Mouse (Mus musculus) midbrain, embryonic 16.5 days (tissue): ENCODE data around the gene Shoc2. TPM values are rescaled to one million over a fixed set of nuclear protein-coding genes. Genes with fewer than 3 reads are reported as not detected.

Source experiments
- ATAC-seq: fragments of 200-750 bp; cut with Nextera tagmentation; 2 replicates; pipeline ENCODE4 v1.8.0; 2017; ENCODE audit warnings: moderate TSS enrichment
- H3K27ac ChIP-seq: fragments of 300-500 bp; sonication (generic); 2 replicates; pipeline ENCODE4 v1.5.1; 2014; ENCODE audit warnings: mild to moderate bottlenecking, low read length, mixed read lengths
- H3K27me3 ChIP-seq: fragments of 300-500 bp; sonication (generic); 2 replicates; pipeline ENCODE4 v1.6.1; 2014; ENCODE audit warnings: low read depth, low read length, mixed read lengths; ENCODE audit not compliant: control insufficient read depth, insufficient read depth
- H3K36me3 ChIP-seq: fragments of 300-500 bp; sonication (generic); 2 replicates; pipeline ENCODE4 v1.6.1; 2014; ENCODE audit warnings: mild to moderate bottlenecking, low read length, moderate library complexity, mixed read lengths; ENCODE audit not compliant: control insufficient read depth, insufficient read depth
- H3K4me1 ChIP-seq: fragments of 300-500 bp; sonication (generic); 2 replicates; pipeline ENCODE4 v1.6.1; 2014; ENCODE audit warnings: mild to moderate bottlenecking, low read length, mixed read lengths; ENCODE audit not compliant: control insufficient read depth, insufficient read depth
- H3K4me2 ChIP-seq: fragments of 300-500 bp; sonication (generic); 2 replicates; pipeline ENCODE4 v1.6.1; 2014; ENCODE audit warnings: mild to moderate bottlenecking, low read length, mixed read lengths
- H3K4me3 ChIP-seq: fragments of 300-500 bp; sonication (generic); 2 replicates; pipeline ENCODE4 v1.5.1; 2014; ENCODE audit warnings: low read depth, mild to moderate bottlenecking, low read length, moderate library complexity, mixed read lengths
- H3K9ac ChIP-seq: fragments of 300-500 bp; sonication (generic); 2 replicates; pipeline ENCODE4 v1.6.1; 2014; ENCODE audit warnings: low read depth, low read length, mixed read lengths
- H3K9me3 ChIP-seq: fragments of 300-500 bp; sonication (generic); replicated peaks from 2 replicates; pipeline ENCODE4 v1.6.1; 2014; ENCODE audit warnings: mild to moderate bottlenecking, low read length, mixed read lengths; ENCODE audit not compliant: control insufficient read depth, poor library complexity, severe bottlenecking
- WGBS: fragments of 180-500 bp; shearing (Covaris S2); extraction: QIAGEN DNeasy Blood & Tissue Kit; methylation state at CpG from one replicate; pipeline ENCODE4 v1.1.7; 2014; 5-methylcytosine and 5-hydroxymethylcytosine counted together
- polyA plus RNA-seq: library from polyadenylated mRNA; unstranded; fragments of >200 nt; fragmentation: Nextera tagmentation; extraction: Ambion mirVana; gene quantifications from 2 replicates; pipeline ENCODE4 v1.2.1, GENCODE M21; 2015

Shoc2 gene
- polyA plus RNA-seq, 1 experiment from 2014 or later: 60.8 TPM

GRCm38 (mm10) chr19:53983336-53983735 lies 39.2 kb downstream of the Shoc2 start:
- H3K27ac ChIP-seq: no peak overlapping the region

DNA sequence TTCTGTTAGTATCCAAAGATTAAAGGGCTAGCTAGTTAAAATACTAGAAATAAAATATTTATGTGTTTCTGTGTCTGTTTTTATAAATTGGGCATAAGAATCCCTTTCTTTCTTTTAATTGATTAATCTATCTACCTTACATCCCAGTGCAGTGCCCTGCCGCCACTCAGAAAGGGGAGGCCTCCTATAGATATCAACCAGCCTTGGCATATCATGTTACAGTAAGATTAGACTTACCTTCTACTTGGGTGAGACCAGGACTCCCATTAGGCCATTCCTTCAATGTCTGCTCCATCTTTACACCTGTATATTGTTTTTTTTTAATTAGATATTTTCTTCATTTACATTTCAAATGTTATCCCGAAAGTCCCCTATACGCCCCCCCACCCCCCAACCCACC lies 40.5 kb downstream of the Shoc2 start:
- no peak overlapping the region for H3K9ac ChIP-seq
- no peaks in the 10 kb centered on the region for H3K27me3 ChIP-seq
- ATAC-seq: no peak
- H3K9me3 ChIP-seq: no peaks in the 10 kb centered on the region
- no peak overlapping the region for H3K4me3 ChIP-seq
- H3K4me1 ChIP-seq: no peaks in the 10 kb centered on the region
- WGBS: 98% methylated on average over 3 of the region's 3 CpGs
- no peak overlapping the region for H3K4me2 ChIP-seq
- no peak overlapping the region for H3K27ac ChIP-seq
- H3K36me3 ChIP-seq: peaks cover 4% of the 10 kb centered on the region; the same call in 1 of the 2 replicates

More at GRCm38 (mm10) chr19:53983336-53983735, 39.2 kb downstream of the Shoc2 start:
- 97% methylated on average over 1 of the region's 1 CpGs for WGBS
- H3K9ac ChIP-seq: no peak overlapping the region
- no peaks in the 10 kb centered on the region for H3K4me1 ChIP-seq
- H3K9me3 ChIP-seq: no peaks in the 10 kb centered on the region; the same call in 1 of the 2 replicates
- ATAC-seq: no peak
- no peak overlapping the region for H3K4me2 ChIP-seq
- no peak overlapping the region for H3K4me3 ChIP-seq
- peaks cover 4% of the 10 kb centered on the region; the same call in 1 of the 2 replicates for H3K36me3 ChIP-seq
- H3K27me3 ChIP-seq: no peaks in the 10 kb centered on the region

- H3K4me2 ChIP-seq: no peak overlapping the region
- no peaks in the 10 kb centered on the region for H3K4me1 ChIP-seq
- no peak overlapping the region for H3K4me3 ChIP-seq
- H3K36me3 ChIP-seq: peaks cover 4% of the 10 kb centered on the region; the same call in 1 of the 2 replicates
- H3K9me3 ChIP-seq: no peaks in the 10 kb centered on the region
- no peak overlapping the region for H3K9ac ChIP-seq
- H3K27ac ChIP-seq: no peak overlapping the region
- H3K27me3 ChIP-seq: no peaks in the 10 kb centered on the region
- no peak for ATAC-seq
- WGBS: 81% methylated on average over 2 of the region's 2 CpGs
These were observed 46.4 kb downstream of the Shoc2 start for GRCm38 (mm10) chr19:53990538-53990937.

DNA sequence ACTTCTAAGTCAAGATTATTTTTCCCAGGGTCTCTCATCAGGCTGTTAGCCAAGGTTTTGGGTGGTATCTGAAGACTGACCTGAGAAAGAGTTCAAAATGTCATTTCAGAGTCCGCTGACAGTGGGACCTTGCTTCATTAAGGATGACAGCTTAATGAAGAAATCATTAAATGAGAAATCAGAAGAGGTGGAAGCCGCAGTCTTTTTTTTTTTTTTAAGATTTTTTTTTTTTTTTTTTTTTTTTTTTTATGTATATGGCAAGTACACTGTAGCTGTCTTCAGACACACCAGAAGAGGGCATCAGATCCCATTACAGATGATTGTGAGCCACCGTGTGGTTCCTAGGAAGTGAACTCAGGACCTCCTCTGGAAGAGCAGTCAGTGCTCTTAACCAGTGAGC lies 49.8 kb downstream of the Shoc2 start:
- H3K9ac ChIP-seq: no peak overlapping the region
- no peaks in the 10 kb centered on the region for H3K27me3 ChIP-seq
- H3K36me3 ChIP-seq: no peaks in the 10 kb centered on the region
- no peak for ATAC-seq
- no peak overlapping the region for H3K4me2 ChIP-seq
- H3K4me1 ChIP-seq: no peaks in the 10 kb centered on the region
- WGBS: 76% methylated on average over 3 of the region's 3 CpGs
- no peaks in the 10 kb centered on the region for H3K9me3 ChIP-seq
- no peak overlapping the region for H3K27ac ChIP-seq
- H3K4me3 ChIP-seq: no peak overlapping the region

DNA sequence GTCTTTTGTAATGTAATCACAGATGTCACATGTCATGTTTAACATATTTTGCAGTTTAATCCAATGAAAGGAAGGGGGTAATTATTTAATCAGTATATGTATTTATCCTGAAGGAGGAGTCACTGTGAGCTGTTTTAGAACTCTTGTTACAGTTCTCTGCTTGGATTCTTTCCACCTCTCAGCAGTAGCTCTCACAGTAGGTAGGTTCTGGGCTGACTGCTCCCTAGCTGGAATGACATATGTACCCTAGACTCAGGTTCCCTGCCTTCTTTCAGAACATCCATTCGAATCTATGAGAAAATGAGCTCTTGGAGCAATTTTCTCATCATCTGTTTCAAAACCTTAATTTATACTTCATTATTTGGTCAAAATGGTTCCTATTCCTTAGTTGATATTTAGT lies 50.2 kb downstream of the Shoc2 start:
- H3K4me1 ChIP-seq: no peaks in the 10 kb centered on the region
- H3K4me2 ChIP-seq: no peak overlapping the region
- H3K36me3 ChIP-seq: no peaks in the 10 kb centered on the region
- WGBS: 76% methylated on average over 1 of the region's 1 CpGs
- no peak overlapping the region for H3K4me3 ChIP-seq
- ATAC-seq: no peak
- H3K27ac ChIP-seq: no peak overlapping the region
- H3K9ac ChIP-seq: no peak overlapping the region
- no peaks in the 10 kb centered on the region for H3K9me3 ChIP-seq
- H3K27me3 ChIP-seq: no peaks in the 10 kb centered on the region

DNA sequence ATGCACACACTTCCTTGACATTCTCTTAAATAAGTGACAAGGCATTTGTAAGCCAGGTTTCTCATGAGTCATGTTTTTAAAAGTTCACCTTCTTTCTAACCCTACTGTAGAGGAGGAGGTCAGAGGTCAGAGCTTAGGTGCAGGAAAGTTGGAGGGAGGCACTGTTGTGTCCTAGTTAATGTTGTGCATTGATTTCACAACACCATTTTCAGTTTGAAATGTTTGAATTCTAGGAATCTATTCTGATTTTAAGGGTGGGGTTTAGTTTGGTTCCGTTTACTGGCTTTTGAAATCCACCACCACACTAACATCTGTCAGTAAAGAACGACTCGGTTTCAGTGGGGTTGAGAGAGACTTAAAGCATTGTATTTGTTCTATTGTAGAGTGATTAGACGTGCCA lies 66.9 kb downstream of the Shoc2 start:
- ATAC-seq: no peak
- WGBS: 56% methylated on average over 4 of the region's 4 CpGs
- no peaks in the 10 kb centered on the region for H3K36me3 ChIP-seq

DNA sequence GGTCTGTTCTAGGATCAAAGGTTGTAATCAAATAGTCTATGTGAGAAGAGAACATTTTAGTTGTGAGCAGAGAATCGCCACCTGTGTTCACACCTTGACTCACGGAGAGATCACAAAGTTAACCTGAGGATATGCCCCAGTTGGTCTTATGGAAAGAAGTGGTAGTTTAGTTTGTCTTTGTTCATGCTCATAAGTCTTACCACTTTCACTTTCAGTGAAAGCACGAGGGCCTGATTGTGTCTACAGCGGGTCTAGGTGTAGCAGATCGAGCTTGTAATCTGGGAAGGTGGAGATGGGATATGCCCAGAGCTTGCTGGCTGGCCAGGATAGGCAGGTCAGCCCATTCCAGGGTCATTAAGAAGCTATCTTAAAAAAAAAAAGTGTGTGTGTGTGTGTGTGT lies 70.9 kb downstream of the Shoc2 start:
- H3K36me3 ChIP-seq: no peaks in the 10 kb centered on the region
- no peak for ATAC-seq
- no peaks in the 10 kb centered on the region for H3K9me3 ChIP-seq
- no peaks in the 10 kb centered on the region; the same call in 1 of the 2 replicates for H3K4me1 ChIP-seq
- no peak overlapping the region for H3K27ac ChIP-seq
- no peaks in the 10 kb centered on the region for H3K27me3 ChIP-seq
- 98% methylated on average over 5 of the region's 5 CpGs for WGBS
- H3K4me3 ChIP-seq: no peak overlapping the region
- no peak overlapping the region for H3K9ac ChIP-seq
- no peak overlapping the region for H3K4me2 ChIP-seq

More for the DNA sequence above, 66.9 kb downstream of the Shoc2 start:
- Histone ChIP-seq H3K4me2 (no peak overlapping the region), H3K27ac (no peak overlapping the region), H3K4me1 (no peaks in the 10 kb centered on the region; the same call in 1 of the 2 replicates), H3K9me3 (no peaks in the 10 kb centered on the region), H3K27me3 (no peaks in the 10 kb centered on the region), H3K4me3 (no peak overlapping the region), H3K9ac (no peak overlapping the region)

DNA sequence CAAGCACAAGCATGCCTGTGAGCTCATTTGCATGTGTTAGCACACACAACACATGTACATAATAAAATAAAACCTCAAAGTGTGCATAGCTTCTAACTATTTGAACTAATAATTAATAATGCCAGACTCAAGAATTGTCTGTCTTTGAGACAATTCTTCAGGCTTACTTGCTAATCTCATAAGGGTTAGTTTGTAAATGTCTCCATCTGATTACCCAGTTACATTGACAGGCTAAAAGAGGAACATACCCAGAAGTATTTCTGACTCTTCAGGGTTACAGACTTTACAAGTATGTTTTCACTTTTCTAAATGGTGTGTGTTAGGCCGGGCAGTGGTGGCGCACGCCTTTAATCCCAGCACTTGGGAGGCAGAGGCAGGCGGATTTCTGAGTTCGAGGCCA lies 71.4 kb downstream of the Shoc2 start:
- ATAC-seq: no peak
- Histone ChIP-seq H3K9ac (no peak overlapping the region), H3K4me2 (no peak overlapping the region), H3K27me3 (no peaks in the 10 kb centered on the region), H3K4me3 (no peak overlapping the region), H3K4me1 (no peaks in the 10 kb centered on the region; the same call in 1 of the 2 replicates), H3K27ac (no peak overlapping the region), H3K36me3 (no peaks in the 10 kb centered on the region), H3K9me3 (no peaks in the 10 kb centered on the region)
- WGBS: 89% methylated on average over 5 of the region's 5 CpGs

- Histone ChIP-seq H3K9me3 (no peaks in the 10 kb centered on the region), H3K27me3 (no peaks in the 10 kb centered on the region), H3K27ac (no peak overlapping the region), H3K4me3 (no peak overlapping the region), H3K4me1 (no peaks in the 10 kb centered on the region), H3K4me2 (no peak overlapping the region), H3K9ac (no peak overlapping the region), H3K36me3 (peaks cover 11% of the 10 kb centered on the region)
- WGBS: 84% methylated on average over 6 of the region's 6 CpGs
- ATAC-seq: no peak
These were observed 91.0 kb downstream of the Shoc2 start for GRCm38 (mm10) chr19:54035100-54035499.
